Mouse (Mus musculus) ovary, postnatal 14 days (tissue): ENCODE results near the gene Sec13.

Experiments used
- DNase-seq: peaks from one replicate; pipeline ENCODE4 v3.0.0; 2022; ENCODE audit warnings: low spot score

Sec13 gene

GRCm38 (mm10) chr6:113712718-113713117 lies 27.8 kb downstream of the Sec13 start:
- DNase-seq: no peak

DNA sequence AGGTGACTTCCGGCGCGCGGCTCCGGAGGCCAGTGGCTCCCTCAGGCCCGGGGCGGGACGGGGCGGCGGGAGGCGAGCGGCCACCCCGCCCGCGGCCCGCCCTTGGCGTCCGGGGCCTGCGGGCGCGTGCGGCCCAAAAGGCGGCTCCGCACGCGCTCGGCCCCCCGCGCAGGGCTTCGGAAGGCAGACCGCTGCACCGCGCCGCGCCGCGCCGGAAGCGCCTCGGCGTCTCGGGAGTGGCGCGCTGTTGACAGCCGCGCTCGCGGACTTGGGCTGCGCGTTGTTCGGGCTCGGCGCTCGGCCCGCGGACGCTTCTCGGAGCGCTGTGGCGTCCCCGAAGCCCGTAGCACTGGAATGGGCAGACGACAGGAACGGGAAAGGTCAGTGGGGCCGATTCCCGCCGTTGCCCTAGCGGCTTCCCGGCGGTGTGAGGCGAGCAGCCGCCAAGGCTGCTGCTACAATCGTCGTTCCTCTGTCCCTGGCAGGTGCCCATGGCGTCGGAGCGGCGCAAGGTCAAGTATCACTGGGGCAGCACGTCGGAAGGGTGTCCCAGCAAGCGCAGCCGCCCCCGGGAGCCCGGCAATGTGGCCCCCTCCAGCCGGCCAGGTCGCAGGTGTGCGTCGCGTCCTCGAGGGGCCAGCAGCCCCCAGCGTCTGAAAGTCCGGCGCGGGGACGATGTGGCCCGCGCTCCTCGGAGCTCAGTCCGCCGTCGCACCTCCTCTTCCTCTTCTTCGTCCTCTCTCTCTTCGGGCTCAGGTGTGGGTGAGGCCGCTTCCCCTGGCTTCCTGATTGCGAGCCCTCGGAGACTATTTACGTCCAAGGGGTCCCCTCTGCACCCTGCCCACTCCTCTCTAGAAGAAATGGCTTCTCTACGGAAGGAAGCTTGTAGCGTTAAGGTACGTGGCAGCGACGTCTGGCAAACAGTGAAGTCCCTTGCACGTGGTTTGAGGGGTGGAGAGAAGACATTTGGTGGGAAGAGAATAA lies 43.0 kb downstream of the Sec13 start:
- DNase-seq: no peak

GRCm38 (mm10) chr6:113696582-113697221 lies 43.8 kb downstream of the Sec13 start, which contains the start of gene Tatdn2:
Tatdn2 (plus strand) TSS chr6:113697050.
- DNase-seq: peak; percentile 86

DNA sequence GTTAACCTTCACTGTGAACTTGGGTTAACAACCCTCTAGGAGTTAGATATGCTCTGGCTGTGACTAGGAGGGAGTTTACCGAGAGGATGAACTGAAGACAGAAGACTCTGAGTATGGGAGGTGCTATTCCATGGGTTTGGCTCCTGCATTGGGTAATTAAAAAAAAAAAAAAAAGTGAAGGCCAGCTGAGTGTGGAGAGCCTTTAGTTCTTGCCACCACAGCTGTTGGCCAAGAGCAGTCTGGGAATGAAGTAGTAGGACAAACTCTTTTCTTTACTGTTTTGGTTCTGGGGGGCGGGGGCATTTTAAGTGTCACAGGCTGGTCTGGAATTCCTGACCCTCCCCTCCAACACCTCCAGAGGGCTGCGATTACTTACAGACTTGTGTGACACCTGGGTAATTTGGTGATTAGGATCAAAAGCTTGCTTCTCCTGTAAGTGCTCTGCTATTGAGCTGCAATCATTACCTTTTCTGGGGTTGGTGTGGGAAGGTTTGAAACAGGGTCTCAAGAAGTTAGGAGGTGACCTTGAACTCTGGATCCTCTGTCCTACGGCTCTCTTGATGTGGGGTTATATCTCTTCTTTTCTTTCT lies 44.7 kb downstream of the Sec13 start:
- no peak for DNase-seq

DNA sequence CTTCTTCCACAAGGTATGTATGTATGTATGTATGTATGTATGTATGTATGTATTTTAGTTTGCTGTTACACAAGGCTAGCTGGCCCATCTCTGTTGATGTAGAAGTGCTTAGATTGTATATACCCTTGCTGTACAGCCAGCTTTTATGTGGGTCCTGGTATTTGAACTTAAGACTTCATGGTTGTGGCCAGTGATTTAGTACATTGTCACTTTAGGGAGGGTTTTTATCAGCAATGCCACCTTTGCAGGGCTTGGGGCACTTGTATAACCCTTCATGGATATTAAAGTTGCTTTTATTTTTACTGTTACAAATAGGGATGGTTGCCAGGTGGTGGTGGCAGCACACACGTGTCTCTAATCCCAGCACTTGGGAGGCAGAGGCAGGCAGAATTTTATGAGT lies 45.3 kb downstream of the Sec13 start:
- no peak for DNase-seq

GRCm38 (mm10) chr6:113693377-113693776 lies 47.2 kb downstream of the Sec13 start:
- DNase-seq: no peak

DNA sequence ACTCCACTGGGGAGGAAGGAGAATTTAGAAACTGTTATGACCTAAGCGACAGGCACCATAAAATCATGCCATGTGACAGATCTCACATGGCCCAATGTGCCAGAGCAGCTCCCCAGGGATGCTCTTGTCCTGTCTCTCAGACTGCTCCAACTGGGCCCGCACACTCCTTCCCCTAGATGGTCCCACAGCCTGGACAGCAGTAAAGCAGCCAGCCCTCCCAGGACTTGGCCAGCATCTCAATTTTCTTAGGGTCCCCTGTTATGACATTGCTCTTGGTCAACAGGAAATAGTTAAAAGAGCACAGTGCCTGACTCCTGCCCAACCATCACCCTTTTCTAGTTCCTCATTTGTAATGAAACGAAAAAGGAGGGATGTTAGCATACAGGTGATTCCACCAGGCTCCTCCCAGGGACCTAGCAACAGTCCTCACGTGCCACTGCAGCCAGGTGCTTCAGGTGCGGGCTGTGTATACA lies 47.8 kb downstream of the Sec13 start:
- DNase-seq: no peak

DNA sequence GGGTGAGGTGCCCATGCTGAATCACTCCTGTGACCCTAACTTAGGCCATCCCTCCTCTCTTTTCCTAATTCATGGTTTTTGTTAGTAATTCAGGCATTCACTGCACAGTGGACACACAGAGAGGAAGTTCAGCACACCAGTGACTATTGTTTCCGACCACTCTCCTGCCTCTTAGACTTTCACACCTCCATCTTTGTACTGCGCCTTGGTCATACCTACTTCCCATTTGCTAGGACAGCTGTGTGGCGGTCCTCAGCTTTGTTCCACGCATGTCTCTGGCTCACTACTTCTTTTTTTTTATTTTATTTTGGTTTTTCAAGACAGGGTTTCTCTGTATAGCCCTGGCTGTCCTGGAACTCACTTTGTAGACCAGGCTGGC lies 49.5 kb downstream of the Sec13 start:
- DNase-seq: no peak

- DNase-seq: peak; percentile 41
Observed at GRCm38 (mm10) chr6:113690400-113691083, 50.0 kb downstream of the Sec13 start.

GRCm38 (mm10) chr6:113690008-113690399 lies 50.5 kb downstream of the Sec13 start:
- DNase-seq: no peak

GRCm38 (mm10) chr6:113686551-113687125 lies 53.9 kb downstream of the Sec13 start:
- no peak for DNase-seq

DNA sequence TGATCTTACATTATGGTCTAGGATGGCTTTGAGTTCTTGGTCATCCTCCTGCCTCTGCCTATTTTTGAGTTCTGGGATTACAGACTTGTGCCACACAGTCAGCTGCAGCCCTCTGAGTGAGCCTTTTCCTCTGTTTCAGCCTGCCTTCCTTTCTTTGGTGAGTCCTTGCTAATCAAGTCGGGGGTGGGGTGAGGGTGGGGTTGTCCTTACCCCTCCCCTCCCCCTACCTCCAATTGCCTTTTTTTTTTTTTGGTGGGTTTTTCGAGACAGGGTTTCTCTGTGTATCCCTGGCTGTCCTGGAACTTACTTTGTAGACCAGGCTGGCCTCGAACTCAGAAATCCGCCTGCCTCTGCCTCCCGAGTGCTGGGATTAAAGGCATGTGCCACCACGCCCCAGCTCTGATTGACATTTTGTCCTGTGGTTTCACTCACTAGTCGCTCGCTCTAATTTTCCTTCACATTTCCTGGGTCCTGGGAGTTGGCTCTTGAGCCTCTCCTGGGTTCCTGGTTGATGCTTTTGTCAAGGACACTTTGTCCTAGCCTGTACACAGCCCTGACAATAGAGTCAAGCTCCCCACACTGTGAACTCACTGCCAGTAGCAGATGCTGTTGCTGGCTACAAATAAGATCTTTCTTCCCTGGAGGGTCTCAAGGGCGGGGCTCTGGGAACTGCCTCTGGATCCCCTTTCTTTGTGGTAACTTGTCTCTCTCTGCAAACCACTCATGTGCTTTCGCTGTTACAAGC lies 57.3 kb downstream of the Sec13 start:
- DNase-seq: no peak

DNA sequence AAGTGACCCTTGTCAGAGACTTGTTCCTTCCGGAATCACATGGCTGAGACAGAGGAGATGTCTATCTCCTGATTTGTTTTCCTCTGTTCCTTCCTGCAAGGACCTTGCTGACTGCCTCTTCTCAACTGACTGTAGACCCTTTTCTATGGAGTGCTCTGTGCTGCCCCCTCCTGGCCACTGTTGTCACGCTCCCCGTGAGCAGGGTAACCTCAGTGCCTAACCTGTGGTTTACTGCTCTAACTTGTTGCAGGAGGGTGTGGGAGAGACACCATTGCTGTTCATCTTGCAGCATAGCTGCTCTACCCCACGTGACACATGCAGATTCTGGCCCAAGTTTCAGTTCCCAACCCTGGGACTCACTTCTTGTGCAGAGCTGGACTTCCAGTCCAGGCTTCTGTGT lies 59.3 kb downstream of the Sec13 start:
- peak; percentile 84 for DNase-seq

DNA sequence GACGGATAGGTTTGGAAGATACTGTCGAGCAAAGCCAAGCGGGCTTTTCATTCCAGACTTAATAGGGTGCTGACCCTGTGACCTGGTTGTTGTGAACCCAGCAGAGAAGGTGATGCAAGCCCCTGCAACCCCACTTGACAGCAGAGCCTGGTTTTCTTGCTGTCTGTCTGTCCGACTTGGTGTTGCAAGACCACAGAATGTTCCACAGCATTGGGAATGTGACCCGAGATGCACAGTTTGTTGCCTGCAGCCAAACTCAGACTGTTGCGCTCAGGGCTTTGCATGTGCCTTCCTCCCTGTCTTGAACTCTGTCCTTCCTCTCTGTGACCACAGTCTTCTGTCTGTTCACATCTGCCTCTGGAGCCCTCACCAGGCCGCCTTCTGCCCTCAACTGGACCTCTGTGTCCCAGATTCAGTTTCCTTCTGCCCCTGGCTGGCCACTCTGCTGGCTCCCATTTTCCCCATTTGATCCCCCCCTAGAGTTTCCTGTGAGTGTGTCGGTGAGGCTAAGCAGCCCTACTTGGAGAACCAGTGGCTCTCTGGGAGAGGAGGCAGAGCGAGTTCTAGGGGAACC lies 60.5 kb downstream of the Sec13 start:
- DNase-seq: no peak

DNA sequence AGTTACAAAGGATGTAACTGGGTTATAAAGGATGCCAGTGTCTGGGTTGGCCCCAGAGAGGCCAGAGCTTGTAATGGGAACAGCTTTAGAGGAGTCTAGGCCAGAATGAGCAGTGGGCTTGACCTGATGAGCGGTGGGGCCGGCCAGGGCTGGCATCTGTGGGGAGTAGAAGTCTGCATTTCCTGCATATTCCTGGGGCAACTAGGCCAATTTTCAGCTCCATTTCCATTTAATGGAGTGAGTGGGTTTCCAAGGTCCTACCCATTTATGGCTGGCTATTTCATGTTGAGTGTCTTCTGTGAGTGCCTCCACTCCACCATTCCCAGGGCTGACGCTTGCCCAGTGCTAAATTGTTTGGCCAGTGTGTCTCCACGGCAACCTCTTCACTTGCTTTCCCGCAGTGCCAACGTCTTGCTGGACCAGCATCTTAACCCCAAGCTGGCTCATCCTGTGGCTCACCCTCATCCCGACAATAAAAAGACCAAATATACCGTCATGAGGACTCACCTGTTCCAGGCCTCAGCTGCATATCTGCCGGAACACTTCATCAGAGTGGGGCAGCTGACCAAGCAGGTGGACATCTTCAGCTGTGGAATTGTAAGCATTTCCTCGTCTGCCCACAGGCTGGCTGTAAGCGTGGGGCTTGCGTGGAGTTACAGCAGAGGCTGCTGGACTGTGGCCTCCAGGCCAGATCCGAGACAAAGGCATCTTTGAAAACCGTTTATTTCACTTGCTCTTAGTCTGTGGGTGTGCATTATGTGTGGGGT lies 62.1 kb downstream of the Sec13 start:
- DNase-seq: no peak
